Mouse (Mus musculus) CH12.LX (cell line): ENCODE data around the gene Adipor2.

ENCODE experiments used
- CTCF ChIP-seq, 2 experiments: IDR thresholded peaks in 1 of 2; conservative IDR thresholded peaks in 1 of 2; 2 replicates each; pipeline ENCODE4 v1.5.1; 2011 to 2012; ENCODE audit warnings: low read depth in 2 of 2, low read length in 2 of 2, improper control_type of control experiment in 1 of 2, inconsistent platforms in 1 of 2, mild to moderate bottlenecking in 1 of 2, moderate library complexity in 1 of 2
- ELF1 ChIP-seq: IDR thresholded peaks from 2 replicates; pipeline ENCODE4 v1.6.1; 2014; ENCODE audit warnings: low read depth, mild to moderate bottlenecking, inconsistent platforms, low read length, improper control_type of control experiment
- POLR2A ChIP-seq: IDR thresholded peaks from 2 replicates; pipeline ENCODE4 v1.6.1; 2011; ENCODE audit warnings: low read depth, mild to moderate bottlenecking, improper control_type of control experiment, low read length
- USF1 ChIP-seq: IDR thresholded peaks from 2 replicates; pipeline ENCODE4 v1.6.1; 2014; ENCODE audit warnings: low read depth, mild to moderate bottlenecking, inconsistent platforms, low read length, improper control_type of control experiment
- ZC3H11A ChIP-seq: IDR thresholded peaks from 2 replicates; pipeline ENCODE4 v1.6.1; 2012; ENCODE audit warnings: low read depth, mild to moderate bottlenecking, inconsistent platforms, low read length, improper control_type of control experiment

DNA sequence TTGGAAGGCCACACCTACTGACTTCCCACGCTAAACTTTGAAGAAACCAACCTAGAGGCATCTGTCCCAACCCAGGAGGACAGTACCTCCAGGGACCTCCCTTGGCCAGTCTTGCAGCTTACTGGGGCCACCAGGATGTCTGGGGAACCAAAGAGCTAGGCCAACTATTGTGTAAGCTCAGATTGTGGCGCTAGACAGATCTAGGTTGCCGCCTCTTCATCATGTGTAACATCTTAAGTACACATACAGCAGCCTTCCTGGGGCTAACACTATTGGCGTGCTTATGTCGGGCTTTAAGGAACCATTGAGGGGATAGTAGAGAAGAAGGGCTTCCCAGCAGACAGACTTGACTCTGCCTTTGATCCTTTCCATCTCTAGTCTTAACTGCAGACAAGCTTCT is 69.7 kb downstream of the Adipor2 start:
- TF ChIP-seq ZC3H11A (no peak), ELF1 (no peak), POLR2A (no peak), CTCF (conservative IDR thresholded peaks at IDR 0.05 in 1 of 2, IDR thresholded peaks at IDR 0.05 in 1 of 2; ENCODE audit: low read depth in 2 of 2, low read length in 2 of 2) (no peak), USF1 (no peak)
